Mouse (Mus musculus) forelimb bud, embryonic 11.5 days (tissue): Measurements from ENCODE around the gene Gabrb1.
A peak's percentile ranks its signal among the peaks of the same experiment; 100 is the strongest.
"Not testable (repeated sequence)": the region's sequence is repeated elsewhere in the genome, so short reads cannot be mapped to it uniquely, and the experiment has no call there.

Source experiments
- DNase-seq: peaks from one replicate; pipeline ENCODE4 v3.0.0-alpha.2; 2012; ENCODE audit warnings: low read depth, low spot score

Gene Gabrb1

DNA sequence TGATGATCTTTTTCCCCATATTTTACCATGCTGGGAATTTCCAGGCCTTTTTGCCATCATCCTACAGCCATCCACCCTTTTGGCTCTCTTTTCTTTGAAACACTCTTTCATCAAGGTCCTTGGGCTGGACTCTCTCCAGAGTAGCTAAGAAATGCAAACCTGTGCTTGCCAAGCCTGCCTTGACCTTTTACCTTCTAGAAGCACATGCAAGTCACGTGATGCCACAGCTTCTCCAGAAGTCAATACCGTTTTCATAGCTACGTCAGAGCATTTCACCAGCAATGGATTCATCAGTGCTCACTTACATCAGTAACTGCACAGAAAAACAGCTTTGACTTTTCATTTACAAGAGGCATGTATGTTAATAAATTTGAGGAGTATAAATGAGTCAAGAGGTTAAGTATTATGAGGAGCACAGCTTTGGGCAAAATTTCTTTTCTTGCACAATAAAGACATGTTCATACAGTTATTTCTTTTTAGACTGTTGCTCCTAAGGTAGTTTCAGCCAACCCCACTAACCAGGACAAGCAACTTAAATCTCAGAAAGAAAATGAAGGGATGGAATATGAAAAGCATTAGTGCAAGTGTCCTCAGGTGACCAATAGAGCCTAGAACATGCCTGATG lies 346.0 kb downstream of the Gabrb1 start:
- DNase-seq = no peak

DNA sequence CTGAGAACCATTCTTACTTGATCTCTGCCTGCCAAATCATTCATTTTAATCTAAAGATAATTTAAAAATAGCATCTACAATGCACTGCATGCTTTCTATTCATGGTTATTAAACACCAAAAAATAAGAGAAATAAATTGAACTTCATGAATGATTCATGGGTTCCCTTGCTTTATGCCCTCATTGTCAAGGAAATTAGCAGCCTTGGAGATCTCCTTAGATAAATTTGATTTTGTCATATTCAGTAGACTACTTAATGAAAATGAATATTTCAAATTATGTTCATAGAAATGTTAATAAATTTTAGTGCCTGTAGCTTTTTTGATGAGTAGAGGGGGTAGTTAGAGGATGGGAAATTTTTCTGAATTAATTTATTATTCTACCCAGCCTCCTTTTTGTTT lies 379.0 kb downstream of the Gabrb1 start:
- no peak for DNase-seq

DNA sequence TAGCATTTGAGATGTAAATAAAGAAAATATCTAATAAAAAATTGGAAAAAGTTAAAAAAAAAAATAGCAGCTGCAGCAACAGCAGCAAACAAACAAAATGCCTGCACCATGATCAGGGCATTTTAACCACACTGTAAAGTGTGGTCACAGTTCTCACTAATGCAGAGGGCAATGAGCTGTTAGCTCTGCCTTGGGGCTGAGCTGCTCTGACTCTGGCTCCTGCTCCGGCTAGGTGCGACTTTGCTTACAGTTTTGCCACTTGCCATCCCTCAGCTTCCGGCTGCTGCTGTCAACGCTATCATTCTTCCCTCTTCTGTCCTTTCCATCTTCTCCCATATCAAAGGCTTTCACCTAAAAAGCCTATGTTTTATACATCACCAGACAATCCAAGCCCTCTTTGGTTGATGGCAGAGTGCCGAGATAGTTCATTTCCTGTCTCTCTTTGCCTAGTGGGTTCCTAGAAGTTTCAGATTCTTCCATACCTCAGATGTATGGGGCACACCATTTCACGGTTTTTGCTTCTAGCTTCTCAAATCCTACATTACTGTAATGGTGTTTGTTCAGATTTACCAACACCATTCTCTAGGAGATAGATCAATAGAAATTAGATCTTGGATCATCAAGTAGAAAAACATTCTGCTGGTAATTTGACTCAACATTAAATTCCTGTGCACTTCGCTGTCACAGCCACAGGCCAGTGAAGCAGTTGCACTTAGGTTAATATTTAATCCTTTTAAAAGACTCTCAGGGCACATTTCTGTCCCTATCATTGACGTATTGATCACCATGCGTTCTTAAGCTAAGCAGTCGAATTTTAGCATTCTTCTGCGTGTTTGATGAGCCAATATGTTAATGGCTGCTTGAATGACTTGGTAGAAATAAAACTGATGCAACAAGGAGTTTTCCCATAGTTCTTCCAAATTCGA lies 385.6 kb downstream of the Gabrb1 start:
- DNase-seq = no peak

DNA sequence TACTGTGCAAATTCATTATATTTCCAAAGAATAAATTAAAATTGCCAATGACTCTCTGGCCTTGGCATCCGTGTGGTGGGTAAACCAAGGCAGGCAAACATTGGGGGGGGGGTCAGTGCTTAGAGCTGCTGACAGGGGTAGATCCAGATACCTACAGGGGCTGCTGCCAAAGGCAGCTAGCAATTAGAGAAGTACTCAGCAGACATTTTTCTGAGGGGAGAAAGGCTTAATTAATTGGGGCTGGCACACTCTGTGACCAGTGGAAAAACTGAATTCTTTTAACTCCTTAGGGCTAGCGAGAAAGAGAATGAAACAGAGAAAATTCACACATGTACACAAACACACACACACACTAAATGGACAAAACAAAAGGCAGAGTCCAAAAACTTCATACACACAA lies 388.3 kb downstream of the Gabrb1 start:
- no peak for DNase-seq

GRCm38 (mm10) chr5:72064079-72064478 lies 406.2 kb downstream of the Gabrb1 start:
- DNase-seq = no peak

DNA sequence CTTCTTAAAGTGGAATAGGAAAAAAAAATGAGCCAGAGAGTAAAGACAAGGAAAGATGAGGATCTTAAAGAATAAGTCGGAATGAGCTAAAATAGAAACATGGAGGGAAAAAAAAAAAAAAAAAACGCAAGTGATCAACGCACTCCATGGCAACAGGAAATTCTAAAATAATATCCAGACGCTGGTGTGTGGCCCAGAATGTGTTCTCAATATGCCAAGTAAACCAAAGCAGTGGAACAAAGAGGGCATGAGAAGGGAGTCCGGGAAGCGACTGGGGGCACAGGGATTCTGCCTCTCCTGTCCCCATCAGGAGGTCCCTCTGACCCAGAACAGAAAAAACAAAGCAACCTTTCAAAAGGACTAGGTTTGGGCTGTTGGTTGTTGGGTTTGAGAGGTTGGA lies 410.9 kb downstream of the Gabrb1 start:
- no peak for DNase-seq

DNA sequence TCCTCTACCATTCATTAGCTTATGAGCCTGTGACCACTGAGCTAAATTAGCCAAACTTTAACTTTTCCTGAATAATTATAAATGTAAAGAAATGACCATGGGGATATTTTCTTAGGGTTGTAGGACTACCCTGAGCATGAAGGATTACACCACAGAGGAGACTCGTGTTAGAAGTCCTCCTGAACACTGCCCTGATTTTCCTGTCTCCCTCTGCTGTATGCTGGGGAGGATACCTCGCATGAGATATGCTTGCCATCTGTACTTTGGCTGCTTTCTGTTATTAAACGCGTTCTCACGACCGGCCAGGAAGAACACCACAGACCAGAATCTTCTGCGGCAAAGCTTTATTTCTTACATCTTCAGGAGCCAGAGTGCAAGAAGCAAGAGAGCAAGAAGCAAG lies 411.5 kb downstream of the Gabrb1 start:
- DNase-seq = not testable (repeated sequence)

- no peak for DNase-seq
Measured at GRCm38 (mm10) chr5:72076781-72077180, 418.9 kb downstream of the Gabrb1 start.

DNA sequence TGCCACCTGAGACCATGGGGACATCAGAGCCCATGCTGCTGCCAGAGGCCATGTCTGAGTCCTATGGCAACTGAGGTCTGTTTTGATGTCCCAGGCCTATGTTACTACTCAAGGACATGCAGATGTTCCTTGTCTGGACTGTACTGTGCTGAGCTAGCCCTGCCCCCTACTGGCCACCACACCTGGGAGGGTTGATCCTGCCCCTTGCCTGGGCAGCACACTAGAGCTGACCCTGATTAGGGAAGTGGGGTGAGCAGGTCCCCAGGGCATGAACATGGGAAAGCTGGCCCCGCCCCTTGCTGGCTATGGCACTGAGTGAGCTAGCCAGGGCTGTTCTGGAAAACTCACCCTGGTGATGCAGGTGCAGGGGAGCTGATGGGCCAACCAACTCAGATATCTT lies 428.6 kb downstream of the Gabrb1 start:
- DNase-seq = no peak

- peak; percentile 4 for DNase-seq
Measured at GRCm38 (mm10) chr5:72094582-72094981, 436.7 kb downstream of the Gabrb1 start.

DNA sequence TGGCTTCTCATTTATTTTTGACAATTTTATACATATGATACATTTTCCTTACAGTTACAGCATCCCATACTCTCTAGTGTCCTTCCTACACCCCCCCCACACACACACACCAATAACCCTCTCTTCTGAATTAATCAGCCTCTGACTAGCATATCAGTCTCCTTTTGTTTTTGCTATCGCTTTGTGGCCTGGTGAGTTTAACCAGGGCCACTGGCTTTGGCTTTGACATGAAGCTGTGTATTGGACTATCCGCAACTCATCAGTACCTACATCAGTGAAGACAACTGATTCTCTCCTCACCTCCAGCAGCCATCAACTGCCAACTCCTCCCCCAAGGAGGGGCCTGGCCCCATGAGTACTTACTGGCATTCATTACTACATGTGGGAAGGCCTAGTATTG lies 437.1 kb downstream of the Gabrb1 start:
- DNase-seq = no peak

DNA sequence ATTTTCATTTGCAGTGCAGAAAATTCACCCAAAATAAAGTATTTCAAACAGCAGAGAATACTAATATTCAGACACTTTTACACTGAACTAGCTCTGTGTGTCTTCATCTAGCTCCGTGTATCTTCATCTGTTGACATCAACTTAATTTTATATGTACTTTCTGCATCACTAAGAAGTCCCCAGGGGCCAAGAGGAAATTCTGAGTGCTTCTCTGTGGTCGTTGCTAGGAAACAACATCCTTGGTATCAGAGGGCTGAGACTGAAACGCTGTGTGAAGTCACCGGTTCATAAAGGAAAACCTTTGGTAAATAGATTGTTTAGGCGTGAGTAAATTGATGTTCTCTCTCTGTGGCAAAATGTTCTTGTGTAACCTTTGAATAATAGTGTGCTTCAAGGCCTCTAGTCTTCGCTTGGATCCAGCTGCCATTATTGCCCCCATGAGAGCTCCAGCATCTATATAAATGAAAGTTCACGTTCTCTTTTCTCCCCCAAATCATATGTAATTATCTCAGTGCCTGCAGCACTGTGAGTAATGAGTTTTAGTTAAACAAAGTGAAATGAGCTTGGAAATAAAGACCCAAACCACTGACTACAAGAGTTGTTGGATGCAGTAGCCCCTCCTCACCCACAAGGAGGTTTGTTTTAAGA lies 446.5 kb downstream of the Gabrb1 start:
- no peak for DNase-seq

GRCm38 (mm10) chr5:72122414-72123037 lies 464.6 kb downstream of the Gabrb1 start:
- no peak for DNase-seq

GRCm38 (mm10) chr5:72126681-72127080 lies 468.8 kb downstream of the Gabrb1 start:
- DNase-seq = no peak

DNA sequence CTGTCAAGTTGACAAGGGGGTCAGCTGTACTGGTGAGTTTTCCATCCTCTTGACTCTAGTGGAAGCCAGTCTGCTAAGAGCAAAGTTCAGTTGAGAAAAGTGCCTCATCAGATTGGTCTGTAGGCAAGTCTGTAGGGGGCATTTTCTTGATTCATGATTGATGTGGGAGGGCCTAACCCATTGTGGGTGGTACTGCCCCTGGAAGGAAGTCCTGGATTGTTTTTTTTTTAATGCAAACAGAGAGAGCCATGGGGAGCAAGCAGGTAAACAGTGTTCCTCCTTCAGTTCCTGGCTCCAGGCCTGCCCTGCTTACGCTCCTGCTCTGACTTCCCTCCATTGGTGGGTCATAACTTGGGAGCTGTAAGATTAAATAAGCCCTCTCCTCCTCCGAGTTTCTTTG lies 476.0 kb downstream of the Gabrb1 start:
- no peak for DNase-seq

DNA sequence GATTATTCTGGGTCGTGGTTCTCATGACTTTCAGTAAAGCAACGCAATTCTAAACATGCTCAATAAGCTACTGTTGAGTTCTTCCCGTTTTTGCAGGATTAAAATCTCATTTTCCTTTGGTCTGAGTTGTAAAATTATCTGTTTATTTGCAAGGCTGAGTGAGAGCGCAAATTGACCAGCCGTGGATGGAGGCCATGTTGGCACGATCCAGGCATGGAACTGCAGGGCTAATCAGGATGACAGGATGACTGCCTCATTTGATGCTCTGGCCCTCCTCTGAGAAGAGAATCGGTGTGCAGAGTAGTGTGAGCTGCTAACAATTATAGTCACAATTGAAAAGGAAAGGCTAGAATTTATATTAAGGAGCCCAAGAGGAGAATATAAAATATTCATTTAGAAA lies 480.3 kb downstream of the Gabrb1 start:
- DNase-seq = no peak

- no peak for DNase-seq
Measured at GRCm38 (mm10) chr5:72139619-72140018, 481.7 kb downstream of the Gabrb1 start.

GRCm38 (mm10) chr5:72148679-72149078 lies 490.8 kb downstream of the Gabrb1 start:
- DNase-seq = no peak

GRCm38 (mm10) chr5:72150870-72151269 lies 493.0 kb downstream of the Gabrb1 start:
- no peak for DNase-seq

- not testable (repeated sequence) for DNase-seq
Measured at GRCm38 (mm10) chr5:72155686-72156085, 497.8 kb downstream of the Gabrb1 start.

DNA sequence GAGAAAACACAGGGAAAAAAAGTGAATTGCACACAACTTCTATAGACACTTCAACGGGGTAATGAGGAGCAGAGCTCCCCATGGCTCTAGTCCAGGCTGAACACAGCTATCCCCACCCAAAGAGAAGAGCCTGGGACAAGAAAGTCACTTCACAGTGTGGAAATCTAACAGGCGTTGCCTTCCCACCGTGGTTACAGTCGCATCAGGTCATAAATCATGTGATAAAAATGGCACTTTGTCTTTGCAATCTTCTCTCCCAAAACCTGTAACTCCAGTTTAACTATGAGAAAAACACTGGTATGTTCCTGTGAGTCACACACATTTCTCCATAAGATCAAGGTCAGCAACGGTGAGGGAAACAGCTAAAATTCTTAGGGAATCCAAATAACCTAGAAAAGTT lies 498.7 kb downstream of the Gabrb1 start:
- DNase-seq = no peak

- DNase-seq = no peak
Measured at GRCm38 (mm10) chr5:72158667-72159066, 500.8 kb downstream of the Gabrb1 start.
